Mouse (Mus musculus): ENCODE measurements at regions not wholly inside any gene's neighbourhood (a gene's known extent, or its start where the extent isn't known, plus 50 kb on each side); places are given as distances from the start of the nearest gene placed in this dataset.
"Not testable (repeated sequence)": the region's sequence is repeated elsewhere in the genome, so short reads cannot be mapped to it uniquely, and the experiment has no call there.

DNA sequence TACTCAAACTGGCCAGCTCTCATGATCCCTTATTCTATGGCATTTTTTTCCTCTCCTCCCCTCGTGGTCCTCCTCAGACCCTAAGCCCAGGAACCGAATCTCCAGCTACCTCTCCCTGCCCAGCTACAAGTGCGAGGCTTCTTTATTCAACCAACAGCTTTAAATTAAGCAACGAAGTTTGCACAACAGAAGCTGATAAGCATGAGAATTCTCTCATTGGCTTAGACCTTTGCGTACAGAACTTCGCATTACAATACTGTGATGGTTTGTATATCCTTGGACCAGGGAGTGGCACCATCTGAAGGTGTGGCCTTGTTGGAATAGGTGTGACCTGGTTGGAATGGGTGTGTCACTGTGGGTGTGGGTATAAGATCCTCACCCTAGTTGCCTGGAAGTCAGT, 205.4 kb downstream of the Diras2 start:
- not testable (repeated sequence) for DNase-seq (ENCODE audit: low spot score); H3K4me3 ChIP-seq (ENCODE audit: low read depth, low read length); H3K27me3 ChIP-seq (ENCODE audit: control insufficient read depth, insufficient read depth, low read length); H3K36me3 ChIP-seq (ENCODE audit: control insufficient read depth, insufficient read depth, low read length); H3K4me2 ChIP-seq (ENCODE audit: low read depth); H3K9me3 ChIP-seq (ENCODE audit: control insufficient read depth, low read length); ATAC-seq (ENCODE audit: insufficient read depth, low FRiP score, low TSS enrichment); H3K4me1 ChIP-seq (ENCODE audit: control insufficient read depth, insufficient read depth, low read length); H3K27ac ChIP-seq (ENCODE audit: low read depth, low read length); H3K9ac ChIP-seq (ENCODE audit: low read length)
- WGBS: 87% methylated on average over 6 of the region's 6 CpGs

DNA sequence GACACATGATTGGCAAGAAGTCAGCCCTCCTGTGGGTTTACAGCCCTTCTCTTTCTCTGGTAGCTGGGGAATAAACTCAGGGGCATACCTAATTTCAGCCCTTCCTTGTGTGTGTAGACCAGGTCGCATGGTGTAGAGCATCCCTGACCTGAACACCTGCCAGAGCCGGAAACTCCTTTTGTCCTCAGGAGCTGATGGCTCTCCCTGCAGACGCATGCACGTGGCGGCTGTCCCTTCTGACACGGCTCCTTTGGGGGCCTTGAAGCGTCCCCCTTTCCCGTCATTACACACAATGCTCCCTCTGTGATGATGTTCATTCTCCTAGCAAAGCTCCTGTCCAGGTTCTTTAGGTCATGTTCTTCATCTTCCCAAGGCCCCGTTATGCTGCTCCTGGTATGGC, 203.3 kb downstream of the Diras2 start:
- 83% methylated on average over 9 of the region's 9 CpGs for WGBS
- Histone ChIP-seq H3K4me2 (ENCODE audit: low read depth) (no peak overlapping the region), H3K27me3 (ENCODE audit: control insufficient read depth, insufficient read depth, low read length) (no peaks in the 10 kb centered on the region), H3K9ac (ENCODE audit: low read length) (no peak overlapping the region), H3K27ac (ENCODE audit: low read depth, low read length) (no peak overlapping the region), H3K4me1 (ENCODE audit: control insufficient read depth, insufficient read depth, low read length) (no peaks in the 10 kb centered on the region), H3K4me3 (ENCODE audit: low read depth, low read length) (no peak overlapping the region), H3K36me3 (ENCODE audit: control insufficient read depth, insufficient read depth, low read length) (no peaks in the 10 kb centered on the region), H3K9me3 (ENCODE audit: control insufficient read depth, low read length) (no peaks in the 10 kb centered on the region)
- DNase-seq (ENCODE audit: low spot score): no peak
- no peak for ATAC-seq (ENCODE audit: insufficient read depth, low FRiP score, low TSS enrichment)

DNA sequence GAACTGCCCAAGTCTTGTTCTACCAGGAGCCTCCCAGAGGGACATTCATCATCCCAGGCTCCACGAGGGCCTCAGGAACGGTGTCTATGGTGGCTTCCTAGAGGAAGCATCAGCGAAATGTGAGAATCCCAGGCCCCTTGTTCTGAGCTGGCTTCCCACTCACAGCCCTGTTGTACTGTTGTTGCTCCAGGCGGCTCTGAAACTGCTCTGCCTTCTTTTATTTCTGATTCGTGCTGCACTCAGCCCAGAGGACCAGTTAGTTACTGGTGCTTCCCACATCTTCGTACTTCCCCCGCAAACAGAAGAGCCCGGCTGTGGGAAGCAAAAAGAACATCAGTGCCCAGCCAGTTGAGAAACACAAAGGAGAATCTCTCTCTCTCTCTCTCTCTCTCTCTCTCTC, 202.3 kb downstream of the Diras2 start:
- no peak for DNase-seq (ENCODE audit: low spot score)
- no peak for ATAC-seq (ENCODE audit: insufficient read depth, low FRiP score, low TSS enrichment)
- H3K9ac ChIP-seq (ENCODE audit: low read length): no peak overlapping the region
- H3K36me3 ChIP-seq (ENCODE audit: control insufficient read depth, insufficient read depth, low read length): no peaks in the 10 kb centered on the region
- H3K9me3 ChIP-seq (ENCODE audit: control insufficient read depth, low read length): no peaks in the 10 kb centered on the region
- no peak overlapping the region for H3K27ac ChIP-seq (ENCODE audit: low read depth, low read length)
- no peaks in the 10 kb centered on the region for H3K4me1 ChIP-seq (ENCODE audit: control insufficient read depth, insufficient read depth, low read length)
- H3K4me3 ChIP-seq (ENCODE audit: low read depth, low read length): no peak overlapping the region
- H3K4me2 ChIP-seq (ENCODE audit: low read depth): no peak overlapping the region
- no peaks in the 10 kb centered on the region for H3K27me3 ChIP-seq (ENCODE audit: control insufficient read depth, insufficient read depth, low read length)
- 54% methylated on average over 8 of the region's 8 CpGs for WGBS

DNA sequence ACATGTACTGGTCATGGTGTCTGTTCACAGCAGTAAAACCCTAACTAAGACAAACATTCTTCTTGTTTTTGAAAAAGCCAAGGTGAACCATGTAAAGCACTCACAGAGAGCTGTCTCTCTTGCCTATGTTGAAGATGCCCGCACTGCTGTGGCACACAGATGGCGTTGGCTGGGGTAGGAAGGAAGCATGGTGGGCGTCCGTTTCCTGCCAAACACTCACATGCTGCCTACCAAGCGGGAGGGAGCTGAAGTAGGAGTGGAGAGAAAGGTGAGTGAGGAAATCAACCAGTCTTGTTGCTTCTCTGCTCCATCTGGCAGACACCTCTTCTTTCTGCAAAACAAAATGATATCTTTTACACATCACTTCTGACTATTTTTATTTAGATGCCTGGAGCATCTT, 200.0 kb downstream of the Diras2 start:
- Histone ChIP-seq H3K4me2 (ENCODE audit: low read depth) (no peak overlapping the region), H3K27me3 (ENCODE audit: control insufficient read depth, insufficient read depth, low read length) (no peaks in the 10 kb centered on the region), H3K4me1 (ENCODE audit: control insufficient read depth, insufficient read depth, low read length) (no peaks in the 10 kb centered on the region), H3K27ac (ENCODE audit: low read depth, low read length) (no peak overlapping the region), H3K9ac (ENCODE audit: low read length) (no peak overlapping the region), H3K4me3 (ENCODE audit: low read depth, low read length) (no peak overlapping the region), H3K36me3 (ENCODE audit: control insufficient read depth, insufficient read depth, low read length) (no peaks in the 10 kb centered on the region), H3K9me3 (ENCODE audit: control insufficient read depth, low read length) (no peaks in the 10 kb centered on the region)
- WGBS: 84% methylated on average over 5 of the region's 5 CpGs
- no peak for DNase-seq (ENCODE audit: low spot score)
- ATAC-seq (ENCODE audit: insufficient read depth, low FRiP score, low TSS enrichment): no peak

DNA sequence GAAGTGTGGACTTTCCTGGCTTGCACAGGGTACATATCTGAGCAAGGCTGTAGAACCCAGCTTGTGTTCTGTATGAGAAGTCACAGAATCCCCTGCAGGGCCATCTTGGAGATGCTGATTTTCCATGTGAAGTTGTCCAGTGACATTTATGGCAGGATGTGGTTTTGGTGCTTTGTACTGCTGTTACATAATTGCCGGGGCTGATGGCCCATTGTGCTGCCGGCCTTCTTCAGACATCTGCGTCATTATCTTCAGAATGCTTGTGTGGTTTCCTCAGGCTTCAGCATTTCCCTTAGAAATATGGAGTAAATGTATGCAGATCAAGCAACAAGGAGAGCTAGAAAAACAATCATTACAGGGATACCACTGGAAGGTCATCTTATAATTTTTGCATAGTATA, 196.1 kb downstream of the Diras2 start:
- no peak overlapping the region for H3K27ac ChIP-seq (ENCODE audit: low read depth, low read length)
- no peak overlapping the region for H3K9ac ChIP-seq (ENCODE audit: low read length)
- no peak overlapping the region for H3K4me3 ChIP-seq (ENCODE audit: low read depth, low read length)
- DNase-seq (ENCODE audit: low spot score) (no peak), ATAC-seq (ENCODE audit: insufficient read depth, low FRiP score, low TSS enrichment) (no peak)
- no peaks in the 10 kb centered on the region for H3K27me3 ChIP-seq (ENCODE audit: control insufficient read depth, insufficient read depth, low read length)
- 80% methylated on average over 3 of the region's 3 CpGs for WGBS
- no peaks in the 10 kb centered on the region for H3K36me3 ChIP-seq (ENCODE audit: control insufficient read depth, insufficient read depth, low read length)
- H3K4me2 ChIP-seq (ENCODE audit: low read depth): no peak overlapping the region
- no peaks in the 10 kb centered on the region for H3K9me3 ChIP-seq (ENCODE audit: control insufficient read depth, low read length)
- H3K4me1 ChIP-seq (ENCODE audit: control insufficient read depth, insufficient read depth, low read length): no peaks in the 10 kb centered on the region

DNA sequence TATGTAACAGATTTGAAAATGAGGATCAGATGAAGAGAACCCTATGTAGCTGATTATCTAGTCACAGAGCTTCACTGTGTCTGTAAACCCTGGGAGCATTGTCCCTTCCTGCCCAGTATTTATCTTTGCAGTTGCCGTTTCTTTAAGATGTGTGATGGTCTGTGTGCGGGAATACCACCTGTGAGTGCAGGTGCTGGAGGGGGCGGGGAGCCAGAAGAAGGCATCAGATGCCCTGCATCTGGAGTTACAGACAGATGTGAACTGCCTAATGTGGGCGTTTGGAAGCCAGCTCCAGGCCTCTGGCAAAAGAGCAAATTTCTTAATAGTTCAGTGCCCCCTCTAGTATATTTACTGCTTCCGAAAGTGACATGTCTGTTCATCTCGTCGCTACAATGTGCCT, 193.1 kb downstream of the Diras2 start:
- 75% methylated on average over 7 of the region's 7 CpGs for WGBS
- no peak for ATAC-seq (ENCODE audit: insufficient read depth, low FRiP score, low TSS enrichment)

DNA sequence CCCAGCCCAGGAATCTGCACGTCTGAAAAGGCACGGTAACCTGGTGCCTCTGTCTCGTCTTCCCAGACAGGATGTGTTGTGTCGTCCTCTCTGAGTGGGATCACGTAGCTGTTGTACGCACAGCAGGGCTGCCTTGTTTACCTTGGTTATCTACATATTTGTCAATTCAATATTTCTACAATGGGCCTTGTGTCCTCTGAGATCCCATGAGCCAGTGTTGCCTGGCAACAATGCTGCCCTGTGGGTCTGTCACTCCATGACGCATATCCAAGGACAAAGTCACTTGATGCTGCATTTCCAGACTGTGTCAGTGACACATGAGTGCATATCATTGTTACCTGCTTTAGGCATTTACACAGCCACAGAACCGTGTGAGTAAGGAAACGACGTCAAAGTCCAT, 191.9 kb downstream of the Diras2 start:
- Histone ChIP-seq H3K27me3 (ENCODE audit: control insufficient read depth, insufficient read depth, low read length) (no peaks in the 10 kb centered on the region), H3K27ac (ENCODE audit: low read depth, low read length) (no peak overlapping the region), H3K9me3 (ENCODE audit: control insufficient read depth, low read length) (no peaks in the 10 kb centered on the region), H3K9ac (ENCODE audit: low read length) (no peak overlapping the region), H3K36me3 (ENCODE audit: control insufficient read depth, insufficient read depth, low read length) (no peaks in the 10 kb centered on the region), H3K4me2 (ENCODE audit: low read depth) (no peak overlapping the region), H3K4me1 (ENCODE audit: control insufficient read depth, insufficient read depth, low read length) (no peaks in the 10 kb centered on the region), H3K4me3 (ENCODE audit: low read depth, low read length) (no peak overlapping the region)
- DNase-seq (ENCODE audit: low spot score): no peak
- ATAC-seq (ENCODE audit: insufficient read depth, low FRiP score, low TSS enrichment): no peak
- 62% methylated on average over 10 of the region's 10 CpGs for WGBS

More for the DNA sequence above, 193.1 kb downstream of the Diras2 start:
- no peaks in the 10 kb centered on the region for H3K36me3 ChIP-seq (ENCODE audit: control insufficient read depth, insufficient read depth, low read length)
- no peak overlapping the region for H3K4me3 ChIP-seq (ENCODE audit: low read depth, low read length)
- H3K9ac ChIP-seq (ENCODE audit: low read length): no peak overlapping the region
- H3K9me3 ChIP-seq (ENCODE audit: control insufficient read depth, low read length): no peaks in the 10 kb centered on the region
- DNase-seq (ENCODE audit: low spot score): no peak
- H3K4me1 ChIP-seq (ENCODE audit: control insufficient read depth, insufficient read depth, low read length): no peaks in the 10 kb centered on the region
- H3K27ac ChIP-seq (ENCODE audit: low read depth, low read length): no peak overlapping the region
- no peaks in the 10 kb centered on the region for H3K27me3 ChIP-seq (ENCODE audit: control insufficient read depth, insufficient read depth, low read length)
- no peak overlapping the region for H3K4me2 ChIP-seq (ENCODE audit: low read depth)

DNA sequence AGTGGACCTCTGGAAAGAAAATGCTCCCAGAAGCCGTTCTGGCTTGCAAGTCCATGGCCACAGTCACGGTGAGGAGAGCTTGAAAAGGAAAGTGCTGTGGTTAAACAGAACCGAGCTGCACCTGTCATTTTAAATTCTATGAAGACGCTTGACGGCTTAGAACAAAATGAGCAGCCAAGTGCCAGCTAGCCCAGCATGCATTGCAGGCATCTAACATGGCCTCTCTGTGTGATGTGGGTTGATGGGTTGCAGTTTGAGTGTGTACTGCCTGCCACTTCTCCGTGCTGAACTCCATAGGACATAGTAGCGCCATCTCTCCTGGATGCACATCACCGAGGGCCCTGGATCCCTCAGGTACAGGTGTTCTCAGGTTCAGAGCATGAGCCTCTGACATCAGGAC, 189.1 kb downstream of the Diras2 start:
- Histone ChIP-seq H3K36me3 (ENCODE audit: control insufficient read depth, insufficient read depth, low read length) (no peaks in the 10 kb centered on the region), H3K9me3 (ENCODE audit: control insufficient read depth, low read length) (no peaks in the 10 kb centered on the region), H3K27ac (ENCODE audit: low read depth, low read length) (no peak overlapping the region), H3K4me1 (ENCODE audit: control insufficient read depth, insufficient read depth, low read length) (no peaks in the 10 kb centered on the region), H3K9ac (ENCODE audit: low read length) (no peak overlapping the region), H3K4me2 (ENCODE audit: low read depth) (no peak overlapping the region), H3K4me3 (ENCODE audit: low read depth, low read length) (no peak overlapping the region), H3K27me3 (ENCODE audit: control insufficient read depth, insufficient read depth, low read length) (no peaks in the 10 kb centered on the region)
- DNase-seq (ENCODE audit: low spot score): no peak
- 86% methylated on average over 8 of the region's 8 CpGs for WGBS
- no peak for ATAC-seq (ENCODE audit: insufficient read depth, low FRiP score, low TSS enrichment)

DNA sequence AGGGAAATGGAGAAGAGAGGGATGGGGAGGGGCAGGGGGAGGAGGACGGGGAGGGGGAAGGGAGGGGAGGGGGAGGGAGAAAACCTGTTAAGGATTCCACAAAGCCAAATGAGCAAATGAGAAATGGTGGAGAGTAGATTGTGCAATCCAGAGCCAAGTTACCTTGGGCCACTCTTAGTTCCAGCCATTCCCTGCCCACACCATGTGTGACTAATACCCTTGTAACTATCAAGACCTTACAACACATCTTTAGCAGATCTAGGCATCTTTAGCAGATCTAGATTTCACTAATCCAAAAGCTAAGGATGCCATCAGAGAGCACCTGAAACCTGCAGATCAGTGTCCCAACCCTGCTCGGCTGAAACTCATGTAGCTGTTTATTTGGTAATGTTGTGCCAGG, 186.7 kb downstream of the Diras2 start:
- Histone ChIP-seq H3K27me3 (ENCODE audit: control insufficient read depth, insufficient read depth, low read length) (no peaks in the 10 kb centered on the region), H3K36me3 (ENCODE audit: control insufficient read depth, insufficient read depth, low read length) (no peaks in the 10 kb centered on the region), H3K4me3 (ENCODE audit: low read depth, low read length) (no peak overlapping the region), H3K4me1 (ENCODE audit: control insufficient read depth, insufficient read depth, low read length) (no peaks in the 10 kb centered on the region), H3K9ac (ENCODE audit: low read length) (no peak overlapping the region), H3K9me3 (ENCODE audit: control insufficient read depth, low read length) (no peaks in the 10 kb centered on the region), H3K4me2 (ENCODE audit: low read depth) (no peak overlapping the region), H3K27ac (ENCODE audit: low read depth, low read length) (no peak overlapping the region)
- ATAC-seq (ENCODE audit: insufficient read depth, low FRiP score, low TSS enrichment): no peak
- 87% methylated on average over 1 of the region's 2 CpGs for WGBS
- DNase-seq (ENCODE audit: low spot score): no peak
